Mouse (Mus musculus): ENCODE measurements around the gene Adgrf1. TPM values are rescaled to one million over a fixed set of nuclear protein-coding genes. Genes with fewer than 3 reads are reported as not detected.

Adgrf1 gene
- total and polyA plus RNA-seq, 3 experiments: not detected

- TF ChIP-seq MEF2A (IDR thresholded peaks at IDR 0.05; ENCODE audit: borderline replicate concordance, low read depth, low read length) (no peak), TBP (conservative IDR thresholded peaks at IDR 0.05; ENCODE audit: low read depth, low read length) (peak; percentile 63)
- in situ Hi-C loops (cut with MboI; ENCODE audit: low pct_ligation_motif_present, low pct_unique_long_range_greater_than_20kb, low sequenced_read_pairs): loop anchor here (25.0 kb wide), 1 partner anchor 220 kb away; the partner anchor contains the start of gene Tnfrsf21
- H3K9ac ChIP-seq (ENCODE audit: insufficient read depth, low read depth): no peak overlapping the region
- no peak overlapping the region for H3K4me2 ChIP-seq (ENCODE audit: insufficient read depth, low read depth, poor library complexity, severe bottlenecking)
- H3K27ac ChIP-seq (ENCODE audit: insufficient read depth, low read depth): no peak overlapping the region
- H3K9me3 ChIP-seq (replicated peaks; ENCODE audit: low read length): peaks cover 52% of the 10 kb centered on the region
- no peaks in the 10 kb centered on the region for H3K36me3 ChIP-seq (replicated peaks in 1 of 2; ENCODE audit: control insufficient read depth in 1 of 2, insufficient read depth in 1 of 2, low read length in 1 of 2)
- H3K4me1 ChIP-seq (ENCODE audit: control insufficient read depth in 1 of 2, insufficient read depth in 2 of 2): peaks cover 0 to 31% of the 10 kb centered on the region in 2 experiments; a peak in 2 of 4 replicates
- dilution Hi-C loops (cut with MboI; ENCODE audit: extremely low pct_ligation_motif_present, extremely low pct_unique_long_range_greater_than_20kb, low sequenced_read_pairs): no loop called here
- no peaks in the 10 kb centered on the region for H3K27me3 ChIP-seq (replicated peaks)
- H3K4me3 ChIP-seq (replicated peaks in 1 of 3; ENCODE audit: low read depth in 2 of 3, low read length in 2 of 3, poor library complexity in 1 of 3): no peak overlapping the region
- no peaks in the 10 kb centered on the region for H3K79me2 ChIP-seq (replicated peaks; ENCODE audit: control insufficient read depth, extremely low read depth, insufficient read depth, poor library complexity, severe bottlenecking)
- DNase-seq (ENCODE audit: extremely low read depth): peak; percentile 48
Observed at GRCm38 (mm10) chr17:43232769-43233168, 37.4 kb upstream of the Adgrf1 start.

GRCm38 (mm10) chr17:43236656-43237250 is 33.4 kb upstream of the Adgrf1 start:
- Histone ChIP-seq H3K36me3 (replicated peaks in 1 of 2; ENCODE audit: control insufficient read depth in 1 of 2, insufficient read depth in 1 of 2, low read length in 1 of 2) (no peaks in the 10 kb centered on the region), H3K9me3 (replicated peaks; ENCODE audit: low read length) (peaks cover 51% of the 10 kb centered on the region), H3K4me3 (replicated peaks in 1 of 3; ENCODE audit: low read depth in 2 of 3, low read length in 2 of 3, poor library complexity in 1 of 3) (no peak overlapping the region), H3K4me2 (ENCODE audit: insufficient read depth, low read depth, poor library complexity, severe bottlenecking) (no peak overlapping the region), H3K27ac (ENCODE audit: insufficient read depth, low read depth) (no peak overlapping the region), H3K79me2 (replicated peaks; ENCODE audit: control insufficient read depth, extremely low read depth, insufficient read depth, poor library complexity, severe bottlenecking) (no peaks in the 10 kb centered on the region), H3K27me3 (replicated peaks) (no peaks in the 10 kb centered on the region), H3K9ac (ENCODE audit: insufficient read depth, low read depth) (no peak overlapping the region), H3K4me1 (ENCODE audit: control insufficient read depth in 1 of 2, insufficient read depth in 2 of 2) (peaks cover 0 to 32% of the 10 kb centered on the region in 2 experiments; a peak in 2 of 4 replicates)
- dilution Hi-C loops (cut with MboI; ENCODE audit: extremely low pct_ligation_motif_present, extremely low pct_unique_long_range_greater_than_20kb, low sequenced_read_pairs): no loop called here
- in situ Hi-C loops (cut with MboI; ENCODE audit: low pct_ligation_motif_present, low pct_unique_long_range_greater_than_20kb, low sequenced_read_pairs): loop anchor here (25.0 kb wide), 1 partner anchor 224 kb away; the partner anchor contains the start of gene Tnfrsf21
- DNase-seq (ENCODE audit: extremely low read depth): no peak
- no peak for TF ChIP-seq E2F4 (IDR thresholded peaks at IDR 0.05; ENCODE audit: insufficient replicate concordance, low read depth, low read length)
- no peak for TF ChIP-seq MYC (IDR thresholded peaks at IDR 0.05; ENCODE audit: low read depth, low read length)
- no peak for TF ChIP-seq RAD21 (IDR thresholded peaks at IDR 0.05; ENCODE audit: low read depth, low read length)
- TF ChIP-seq EP300 (IDR thresholded peaks at IDR 0.05; ENCODE audit: low read length): no peak
- TF ChIP-seq ZNF384 (IDR thresholded peaks at IDR 0.05; ENCODE audit: low read depth, low read length): no peak
- TF ChIP-seq KAT2A (IDR thresholded peaks at IDR 0.05; ENCODE audit: insufficient replicate concordance, low read length): no peak
- TF ChIP-seq ZC3H11A (IDR thresholded peaks at IDR 0.05; ENCODE audit: low read depth, low read length): no peak
- TF ChIP-seq RCOR1 (conservative IDR thresholded peaks at IDR 0.05; ENCODE audit: low read depth, low read length): no peak
- no peak for TF ChIP-seq ELF1 (IDR thresholded peaks at IDR 0.05; ENCODE audit: low read depth, low read length)
- TF ChIP-seq USF2 (conservative IDR thresholded peaks at IDR 0.05; ENCODE audit: low read depth, low read length): no peak
- no peak for TF ChIP-seq CHD2 (IDR thresholded peaks at IDR 0.05; ENCODE audit: low read length)
- no peak for TF ChIP-seq BHLHE40 (IDR thresholded peaks at IDR 0.05; ENCODE audit: low read depth, low read length)
- no peak for TF ChIP-seq HCFC1 (IDR thresholded peaks at IDR 0.05; ENCODE audit: low read depth, low read length)
- TF ChIP-seq CHD1 (IDR thresholded peaks at IDR 0.05; ENCODE audit: low read depth, low read length): no peak
- no peak for TF ChIP-seq NELFE (IDR thresholded peaks at IDR 0.05; ENCODE audit: low read depth, low read length)
